Mouse (Mus musculus): ENCODE measurements around the gene Clptm1.

Gene Clptm1

GRCm38 (mm10) chr7:19664455-19664954 lies 328 bp downstream of the Clptm1 start:
- in situ Hi-C loops (cut with MboI, MseI), result no loop called here

DNA sequence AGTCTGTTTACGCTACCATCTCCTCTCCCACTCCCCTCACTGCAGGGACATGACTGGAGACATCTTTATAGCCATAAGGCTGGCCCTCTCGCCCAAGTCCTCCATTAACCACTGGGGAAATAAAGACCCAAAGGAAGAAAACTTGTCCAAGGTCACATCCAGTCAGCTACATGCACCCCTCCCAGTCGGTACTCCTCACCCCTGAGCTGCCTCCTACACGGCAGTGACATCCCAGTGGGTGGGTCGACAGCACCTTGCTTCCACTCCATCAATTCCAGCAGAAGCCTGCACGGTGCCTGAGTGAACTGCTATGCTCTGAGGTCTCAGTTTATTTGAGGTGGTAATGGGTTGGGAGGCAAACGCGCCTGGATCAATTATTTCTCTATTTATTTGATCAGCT lies 893 bp downstream of the Clptm1 start:
- in situ Hi-C loops (cut with MboI, MseI), result no loop called here

GRCm38 (mm10) chr7:19652614-19653013 lies 12.2 kb downstream of the Clptm1 start:
- in situ Hi-C loops (cut with MboI, MseI), result no loop called here

DNA sequence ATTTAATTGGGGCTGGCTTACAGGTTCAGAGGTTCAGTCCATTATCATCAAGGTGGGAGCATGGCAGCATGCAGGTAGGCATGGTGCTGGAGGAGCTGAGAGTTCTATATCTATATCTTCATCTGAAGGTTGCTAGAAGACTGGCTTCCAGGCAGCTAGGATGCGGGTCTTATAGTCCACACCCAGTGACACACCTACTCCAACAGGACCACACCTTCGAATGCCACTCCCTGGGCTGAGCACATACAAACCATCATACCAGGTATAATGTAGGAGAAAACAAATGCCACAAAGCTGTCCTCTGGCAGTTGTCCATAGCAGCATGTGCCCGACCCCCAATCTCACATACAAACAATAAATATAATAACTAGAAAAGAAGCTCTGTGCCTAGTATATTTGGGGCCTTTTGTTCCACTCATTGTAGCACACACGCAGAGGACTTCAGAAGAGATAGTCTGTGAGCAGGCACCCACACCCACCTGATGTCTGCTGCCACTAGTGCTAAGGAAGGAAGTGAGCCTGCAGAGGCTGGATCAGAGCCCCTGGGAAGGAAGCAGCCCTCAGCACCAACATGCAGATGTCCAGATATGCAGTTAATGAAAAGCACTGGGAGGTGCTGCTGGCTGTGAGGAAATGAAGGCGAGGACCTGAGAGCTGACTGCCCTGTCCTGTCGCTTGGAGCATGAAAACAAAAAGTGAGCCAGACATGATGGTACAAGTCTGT lies 13.6 kb downstream of the Clptm1 start:
- in situ Hi-C loops (cut with MboI, MseI), result no loop called here

DNA sequence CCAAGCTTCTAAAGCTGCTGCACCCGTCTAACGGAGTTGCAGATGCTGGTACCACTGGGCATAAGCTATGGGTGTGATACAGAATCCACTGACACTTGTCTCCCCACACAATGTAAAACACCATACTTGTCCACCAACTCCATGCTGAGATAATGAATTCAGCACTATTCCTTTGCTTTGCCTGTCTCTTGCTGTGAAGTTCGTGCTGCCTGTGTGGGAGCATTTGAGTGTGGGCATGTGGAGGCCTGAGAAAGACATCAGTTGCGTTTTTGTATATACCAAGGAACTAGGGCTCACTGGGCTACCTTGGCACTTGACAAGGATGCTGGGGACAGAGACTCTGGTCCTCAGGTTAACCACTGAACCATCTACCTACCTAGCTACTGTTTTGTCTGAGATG lies 23.6 kb downstream of the Clptm1 start:
- in situ Hi-C loops (cut with MboI, MseI), result no loop called here

DNA sequence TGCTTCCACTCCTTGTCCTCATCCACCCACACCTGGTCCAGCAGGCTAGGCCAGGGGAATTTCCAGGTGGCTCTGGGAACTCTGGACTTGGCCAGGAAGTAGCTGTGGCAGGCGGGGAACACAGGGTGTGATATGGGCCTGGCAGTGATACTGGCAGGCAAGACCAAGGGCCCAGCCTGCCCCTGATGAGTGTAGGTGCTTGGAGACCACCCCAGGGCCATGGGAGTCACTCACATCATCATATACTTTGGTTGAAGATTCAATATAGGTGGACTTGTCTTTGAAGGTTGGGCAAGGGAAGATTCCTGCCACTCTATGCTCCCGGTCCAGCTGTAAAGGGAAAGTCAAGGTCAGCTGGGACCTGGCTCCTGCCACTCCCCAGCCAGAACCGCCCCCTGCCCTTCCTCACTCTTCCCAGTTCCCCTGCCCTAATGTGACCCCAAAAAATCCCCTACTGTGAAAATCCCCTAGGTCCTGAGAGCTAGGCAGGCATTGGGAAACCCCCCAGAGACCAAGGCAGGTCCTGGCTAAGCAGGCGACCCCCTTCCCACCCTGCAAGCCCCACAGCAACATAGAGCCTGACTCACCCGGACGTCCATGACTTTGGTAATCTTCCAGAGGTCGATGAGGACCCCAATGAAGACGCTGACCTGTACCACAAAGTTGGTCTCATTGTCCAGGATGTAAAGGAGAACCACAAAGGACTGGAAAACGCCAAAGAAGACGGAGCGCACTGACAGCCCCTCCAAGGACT lies 29.6 kb downstream of the Clptm1 start:
- in situ Hi-C loops (cut with MboI, MseI), result no loop called here

DNA sequence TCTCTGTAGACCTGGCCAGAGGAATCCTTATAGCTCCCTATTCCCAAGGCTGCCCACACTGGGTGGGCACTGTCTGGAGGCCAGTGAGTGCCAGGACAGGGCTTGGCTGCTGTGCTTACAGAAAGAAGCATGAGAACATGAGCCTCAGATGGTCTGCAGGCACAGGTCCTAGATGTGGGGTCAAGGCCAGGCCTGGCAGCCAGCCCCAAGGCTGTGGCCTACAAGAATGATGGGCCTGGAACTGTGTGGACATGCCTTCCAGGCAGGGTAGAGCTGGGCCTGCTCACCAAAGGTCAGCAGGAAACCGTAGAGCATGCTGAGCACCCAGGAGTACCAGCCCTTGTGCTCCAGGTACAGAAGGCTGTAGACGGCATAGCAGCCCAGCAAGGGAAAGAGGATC lies 30.2 kb downstream of the Clptm1 start:
- in situ Hi-C loops (cut with MboI, MseI), result no loop called here

DNA sequence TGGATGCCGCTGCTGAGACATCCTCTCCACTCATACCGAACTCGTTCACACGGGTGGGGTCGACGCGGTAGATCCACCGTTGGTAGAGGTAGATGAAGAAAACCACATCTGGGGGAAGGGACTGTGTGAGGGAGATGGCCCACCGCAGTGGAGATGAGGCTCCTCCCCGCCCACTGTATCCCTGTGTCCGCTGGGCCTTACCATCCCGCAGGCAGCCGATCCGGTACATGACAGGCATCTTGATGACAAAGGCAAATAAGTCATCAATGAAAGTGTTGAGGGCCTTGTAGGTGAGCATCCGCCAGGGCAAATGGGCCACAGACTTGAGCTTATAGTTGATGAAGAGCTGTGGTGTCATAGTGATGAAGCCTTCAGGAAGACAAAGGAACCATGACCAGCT lies 31.0 kb downstream of the Clptm1 start:
- in situ Hi-C loops (cut with MboI, MseI), result no loop called here

GRCm38 (mm10) chr7:19633197-19633596 lies 31.6 kb downstream of the Clptm1 start:
- in situ Hi-C loops (cut with MboI, MseI), result no loop called here

DNA sequence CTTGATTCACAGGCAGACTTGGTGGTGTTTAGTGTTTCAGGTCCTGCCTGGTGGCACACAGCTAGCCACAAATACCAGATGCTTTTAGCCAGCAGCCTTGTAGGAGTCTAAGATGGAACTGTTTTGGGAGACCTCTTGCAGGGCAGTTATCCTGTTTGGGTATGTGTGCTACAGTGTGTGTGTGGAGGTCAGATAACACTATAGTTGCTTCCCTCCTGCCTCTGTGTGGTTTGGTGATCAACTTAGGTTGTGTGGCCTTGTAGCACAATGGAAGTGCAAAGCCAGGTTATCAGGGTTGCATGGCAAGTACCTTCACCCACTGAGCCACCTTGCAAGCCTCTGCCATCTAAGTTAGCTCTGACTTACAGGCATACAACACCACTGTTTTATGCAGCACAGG lies 32.1 kb downstream of the Clptm1 start:
- in situ Hi-C loops (cut with MboI, MseI), result no loop called here

- in situ Hi-C loops (cut with MboI, MseI), result no loop called here
These were observed 32.6 kb downstream of the Clptm1 start for GRCm38 (mm10) chr7:19632275-19632674.

- in situ Hi-C loops (cut with MboI, MseI), result loop anchor here (5.0 kb wide), 1 partner anchor 1772 kb away; no protein-coding TSS in a partner anchor
These were observed 35.5 kb downstream of the Clptm1 start, which contains the start of gene Relb for GRCm38 (mm10) chr7:19629361-19629734. Gene Relb, minus strand, starts transcription at chr7:19629438.

- in situ Hi-C loops (cut with MboI, MseI), result loop anchor here (5.0 kb wide), 1 partner anchor 1771 kb away; no protein-coding TSS in a partner anchor
These were observed 36.1 kb downstream of the Clptm1 start for GRCm38 (mm10) chr7:19628536-19629360.

- in situ Hi-C loops (cut with MboI, MseI), result loop anchor here (5.0 kb wide), 1 partner anchor 1771 kb away; no protein-coding TSS in a partner anchor
These were observed 36.7 kb downstream of the Clptm1 start for GRCm38 (mm10) chr7:19628192-19628535.

DNA sequence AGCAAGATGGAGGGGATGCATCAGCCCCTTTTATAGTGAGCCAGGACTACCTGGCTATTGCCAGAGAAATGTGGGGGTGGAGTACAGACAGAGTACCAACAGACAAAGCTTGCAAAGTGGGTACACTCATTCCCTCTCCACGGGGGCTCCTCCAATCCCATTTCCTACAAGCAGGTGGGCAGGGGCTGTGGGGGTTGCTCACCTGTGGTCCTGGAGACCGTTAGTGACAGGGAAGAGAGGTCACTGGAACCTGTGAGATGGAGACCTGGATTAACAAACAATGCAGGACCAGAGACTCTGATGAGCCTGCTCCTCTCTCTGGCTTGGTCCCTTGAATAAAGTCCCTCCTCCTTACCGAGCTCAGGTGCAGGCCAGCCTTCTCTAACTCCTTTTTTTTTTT lies 37.1 kb downstream of the Clptm1 start:
- in situ Hi-C loops (cut with MboI, MseI), result loop anchor here (5.0 kb wide), 1 partner anchor 1770 kb away; no protein-coding TSS in a partner anchor

GRCm38 (mm10) chr7:19623433-19623832 lies 41.4 kb downstream of the Clptm1 start:
- in situ Hi-C loops (cut with MboI, MseI), result no loop called here

DNA sequence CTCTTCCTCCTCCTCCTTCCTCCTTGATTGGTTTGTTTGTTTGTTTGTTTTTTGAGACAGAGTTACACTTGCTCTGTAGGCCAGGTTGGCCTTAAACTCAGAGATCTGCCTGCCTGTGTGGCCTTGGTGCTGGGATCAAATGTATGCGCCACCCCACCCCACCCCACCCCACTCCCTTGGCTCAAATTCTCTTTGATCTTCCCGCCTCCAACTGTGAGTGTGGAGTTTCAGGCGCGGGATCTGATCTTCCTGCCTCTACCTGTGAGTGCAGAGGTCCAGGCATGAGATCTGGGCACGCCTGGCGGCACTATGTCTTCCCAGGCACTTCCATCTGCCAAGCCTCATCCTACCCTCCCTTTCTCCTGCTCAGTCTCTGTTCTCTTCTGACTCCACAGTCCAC lies 42.6 kb downstream of the Clptm1 start:
- in situ Hi-C loops (cut with MboI, MseI), result no loop called here

- in situ Hi-C loops (cut with MboI, MseI), result no loop called here
These were observed 44.0 kb downstream of the Clptm1 start for GRCm38 (mm10) chr7:19620811-19621210.

- in situ Hi-C loops (cut with MboI, MseI), result no loop called here
These were observed 45.6 kb downstream of the Clptm1 start for GRCm38 (mm10) chr7:19619004-19619801.

- in situ Hi-C loops (cut with MboI, MseI), result no loop called here
These were observed 49.7 kb downstream of the Clptm1 start for GRCm38 (mm10) chr7:19615036-19615577.

DNA sequence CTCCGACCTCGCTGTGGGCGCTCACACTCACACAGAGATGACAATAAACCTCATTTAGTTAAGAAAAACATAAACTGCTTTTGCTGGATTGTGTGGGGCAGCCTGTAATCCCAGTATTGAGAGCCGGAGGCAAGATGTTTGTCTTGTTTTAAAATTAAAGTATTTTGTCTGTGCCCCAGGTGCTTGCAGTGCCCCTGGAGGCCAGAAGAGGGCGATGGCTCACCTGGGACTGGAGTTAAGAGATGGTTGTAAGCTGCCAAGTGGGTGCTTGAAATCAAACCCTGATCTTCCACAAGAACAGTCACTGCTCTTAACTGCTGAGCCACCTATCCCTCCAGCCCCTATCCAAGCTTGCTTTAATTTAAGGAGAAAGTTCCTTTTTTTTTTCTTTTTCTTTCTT lies 53.9 kb downstream of the Clptm1 start:
- in situ Hi-C loops (cut with MboI, MseI), result no loop called here

Data from regulatory T cell (primary cell).